Mouse (Mus musculus) retina, postnatal 7 days (tissue): ENCODE data around the gene Tsr1.
A peak's percentile ranks its signal among the peaks of the same experiment; 100 is the strongest.

ENCODE experiments used
- DNase-seq: peaks from one replicate; pipeline ENCODE4 v3.0.0-alpha.2; 2012; ENCODE audit warnings: low read depth, low spot score

Gene Tsr1

DNA sequence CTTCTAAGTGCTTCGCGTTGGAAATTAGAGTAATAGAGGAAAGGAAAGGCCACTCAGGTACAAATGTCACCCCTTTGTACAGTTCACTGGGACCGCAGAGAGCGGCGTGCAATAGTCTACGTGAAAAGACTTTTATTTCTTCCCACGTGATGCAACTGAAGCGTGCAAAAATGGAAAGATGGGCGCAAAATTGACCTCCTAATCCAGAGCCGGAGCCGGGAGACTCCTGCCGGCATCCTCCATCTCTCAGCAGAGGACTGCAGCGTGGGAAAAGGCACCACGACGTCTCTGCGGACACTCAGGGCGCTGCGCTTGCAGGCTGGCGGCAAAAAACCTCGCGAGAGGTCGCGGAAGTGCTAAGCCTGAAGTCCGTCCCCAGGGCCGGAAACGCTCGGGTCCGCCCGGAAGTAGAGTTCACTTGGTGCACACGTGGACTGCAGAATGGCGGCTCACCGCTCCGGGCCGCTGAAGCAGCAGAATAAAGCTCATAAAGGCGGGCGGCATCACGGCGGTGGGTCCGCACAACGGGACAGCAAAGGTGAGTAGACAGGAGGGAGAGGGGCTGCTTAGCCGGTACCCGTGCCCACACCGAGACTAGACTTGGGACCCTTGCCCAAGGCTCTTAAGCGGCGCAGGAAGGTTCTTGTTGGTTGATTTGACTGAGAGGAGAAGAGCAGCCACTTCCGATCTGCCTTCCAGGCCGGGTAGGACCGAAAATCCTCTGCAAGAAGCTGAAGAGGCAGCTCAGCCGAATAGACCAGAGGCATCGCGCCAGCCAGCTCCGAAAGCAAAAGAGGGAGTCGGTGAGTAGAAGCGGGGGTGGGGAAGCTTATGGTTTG lies at the start of gene Tsr1:
Gene Tsr1, plus strand, starts transcription at position 394 of the 839 bp plus-strand sequence.
- DNase-seq: peak; percentile 86

DNA sequence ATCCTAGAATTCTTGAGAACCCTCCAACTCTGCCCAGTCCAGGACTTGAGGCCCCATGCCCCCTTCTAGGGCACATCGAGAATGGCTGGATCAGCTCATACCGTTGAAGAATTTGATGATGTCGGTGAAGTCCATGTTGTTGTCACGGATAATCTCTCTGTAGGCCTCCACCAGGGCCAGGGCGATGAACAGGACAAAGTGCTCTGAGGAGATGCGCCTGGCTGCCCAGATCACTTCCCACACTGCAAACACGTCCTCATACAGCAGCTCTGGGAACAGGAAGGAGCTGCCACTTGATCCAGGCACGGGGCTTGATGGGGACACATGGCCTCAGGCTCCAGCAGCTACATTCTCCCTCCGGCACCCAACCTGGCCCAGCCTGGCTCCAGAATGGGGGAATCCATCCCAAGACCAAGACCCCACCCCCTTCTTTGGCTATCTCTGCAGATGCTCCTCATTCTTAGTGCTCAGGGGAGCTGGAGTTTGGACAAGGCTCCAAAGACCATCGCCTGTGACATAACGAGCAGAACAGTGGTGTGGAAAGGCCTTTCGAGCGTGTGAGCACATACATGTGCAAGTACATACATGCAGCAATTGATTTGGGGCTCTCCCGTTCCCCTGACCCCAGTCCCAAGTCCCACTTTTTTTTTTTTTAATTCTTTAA lies 46.7 kb upstream of the Tsr1 start:
- DNase-seq: no peak

DNA sequence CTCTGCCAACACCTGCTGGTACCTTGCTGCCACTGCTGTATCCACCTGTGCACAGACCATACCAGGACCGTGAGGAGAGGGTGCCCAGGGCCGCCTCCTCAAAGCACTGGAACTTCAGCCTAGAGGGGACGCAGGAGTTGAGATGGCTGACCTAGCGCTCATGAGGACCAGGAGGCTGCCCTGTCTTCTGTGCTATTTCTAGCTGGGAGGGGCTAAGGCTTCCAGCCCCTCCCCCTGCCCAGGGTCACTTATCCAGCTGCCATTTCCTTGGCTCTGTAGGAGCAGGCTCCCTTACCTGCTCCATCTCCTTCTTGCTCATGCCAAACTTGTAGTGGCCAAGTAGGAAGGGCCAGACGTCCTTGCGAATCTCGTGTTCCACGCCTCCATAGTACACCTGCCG lies 40.1 kb upstream of the Tsr1 start:
- no peak for DNase-seq

DNA sequence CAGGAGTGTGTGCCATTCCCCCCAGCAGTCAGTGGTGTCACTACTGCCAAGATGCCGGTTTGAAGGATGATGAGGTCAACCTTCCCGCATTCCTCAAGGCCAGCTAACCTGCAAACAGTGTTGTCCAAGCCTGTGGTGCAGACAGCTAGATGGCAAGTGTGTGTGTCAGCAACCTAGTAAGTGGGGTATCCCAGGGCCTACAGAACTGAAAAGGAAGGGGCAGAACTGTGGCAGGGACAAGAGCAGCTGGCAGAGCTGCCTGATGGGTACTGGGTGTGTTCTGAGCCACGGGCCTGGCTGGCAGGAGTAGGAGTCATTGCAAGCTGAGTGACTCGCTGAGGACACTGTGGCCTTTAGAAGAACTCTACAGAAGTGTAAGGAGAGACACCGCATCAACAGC lies 35.7 kb upstream of the Tsr1 start:
- DNase-seq: no peak

DNA sequence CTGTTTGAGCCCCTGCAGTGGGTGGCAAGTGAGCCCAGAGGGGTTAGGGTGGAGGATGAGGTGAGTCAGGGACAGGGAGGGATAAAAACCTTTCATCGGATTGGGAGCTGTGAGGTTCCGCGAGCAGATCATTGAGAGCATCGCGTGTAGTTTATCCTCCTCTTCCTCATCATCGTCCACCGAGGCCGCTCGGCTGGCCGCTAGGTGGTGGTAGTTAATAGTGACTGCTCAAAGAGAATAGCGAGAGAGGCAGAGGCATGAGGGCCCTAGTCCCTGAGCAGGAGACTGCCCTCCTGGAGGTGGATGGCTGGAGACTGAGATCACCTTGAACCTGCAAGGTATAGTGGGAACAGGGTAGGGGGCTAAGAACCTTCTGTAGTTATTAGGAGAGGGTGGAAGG lies 34.4 kb upstream of the Tsr1 start:
- no peak for DNase-seq

DNA sequence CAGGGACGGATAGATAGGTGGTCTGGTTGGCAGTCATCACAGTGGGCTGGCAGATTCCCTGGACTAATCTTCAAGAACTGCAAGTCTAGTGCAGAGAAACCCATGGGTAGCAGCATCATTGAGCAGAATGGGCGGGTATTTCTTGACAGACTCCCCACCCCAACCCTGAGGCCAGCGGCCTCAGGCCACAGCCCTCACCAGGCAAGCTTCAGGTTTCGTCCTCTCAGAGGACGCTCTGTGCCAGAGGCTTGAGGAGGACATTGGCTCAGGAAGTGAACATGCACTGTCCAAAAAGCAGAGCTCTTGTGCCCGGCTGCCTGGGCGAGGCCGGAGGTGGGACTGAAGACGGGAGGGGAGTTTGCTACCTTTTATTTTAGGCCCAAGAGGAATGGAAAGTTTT lies 33.5 kb upstream of the Tsr1 start:
- no peak for DNase-seq

DNA sequence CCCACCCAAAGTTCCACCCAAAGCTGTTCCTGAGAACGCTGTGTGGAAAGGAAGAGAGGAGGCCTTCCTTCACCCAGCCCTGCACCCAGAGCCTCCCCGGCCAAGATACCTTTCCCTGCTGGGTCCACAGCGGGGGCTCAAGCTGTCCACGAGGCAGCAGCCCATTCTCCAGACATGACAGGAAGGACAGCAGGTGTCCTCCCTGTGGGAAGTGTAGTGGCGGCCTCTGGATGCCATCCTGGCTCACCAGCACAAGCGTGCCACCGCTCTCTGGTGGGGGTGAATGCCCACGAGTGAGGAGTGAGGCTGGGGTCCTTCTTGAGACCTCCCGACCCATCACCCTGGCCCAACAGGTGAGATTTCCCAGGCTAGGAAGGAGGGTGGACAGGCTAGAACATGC lies 32.6 kb upstream of the Tsr1 start:
- no peak for DNase-seq

DNA sequence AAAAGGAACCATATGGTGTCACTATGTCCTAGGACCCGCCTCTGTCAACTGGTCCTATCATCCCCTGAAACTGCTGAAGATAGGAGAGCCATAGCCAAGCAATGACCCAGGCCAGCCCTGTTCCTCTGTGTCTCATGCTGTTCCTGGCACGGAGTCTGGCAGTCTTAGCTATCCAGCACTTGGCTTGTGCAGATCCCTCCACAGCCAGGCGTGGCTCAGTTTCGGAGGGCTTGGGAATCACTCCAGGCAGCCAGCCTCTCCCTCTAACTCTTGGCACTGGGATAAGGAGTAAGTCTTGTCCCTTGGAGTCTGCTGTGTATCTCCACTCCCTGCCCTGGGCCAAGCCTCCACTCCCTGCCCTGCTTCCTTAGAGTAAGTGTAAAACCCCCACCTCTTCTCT lies 31.2 kb upstream of the Tsr1 start:
- DNase-seq: no peak

DNA sequence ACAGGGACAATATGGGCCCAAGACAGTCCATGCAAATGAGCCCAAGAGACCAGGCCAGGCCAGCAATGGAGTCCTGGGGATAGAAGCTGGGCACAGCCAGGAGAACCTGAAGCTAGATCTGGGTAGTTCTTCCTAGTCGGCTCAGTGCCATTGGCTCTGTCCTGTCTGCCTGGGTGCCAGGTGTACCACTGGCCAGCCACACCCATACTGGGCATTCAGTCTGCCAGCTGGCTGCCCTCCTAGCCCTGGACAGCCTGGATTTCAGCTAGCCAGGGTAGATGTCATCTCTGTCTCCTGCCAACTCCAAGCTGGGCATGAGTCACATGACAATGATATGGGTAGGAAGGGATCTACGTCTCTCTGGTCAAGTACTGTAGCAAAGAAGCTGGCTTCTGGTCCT lies 30.7 kb upstream of the Tsr1 start:
- no peak for DNase-seq

DNA sequence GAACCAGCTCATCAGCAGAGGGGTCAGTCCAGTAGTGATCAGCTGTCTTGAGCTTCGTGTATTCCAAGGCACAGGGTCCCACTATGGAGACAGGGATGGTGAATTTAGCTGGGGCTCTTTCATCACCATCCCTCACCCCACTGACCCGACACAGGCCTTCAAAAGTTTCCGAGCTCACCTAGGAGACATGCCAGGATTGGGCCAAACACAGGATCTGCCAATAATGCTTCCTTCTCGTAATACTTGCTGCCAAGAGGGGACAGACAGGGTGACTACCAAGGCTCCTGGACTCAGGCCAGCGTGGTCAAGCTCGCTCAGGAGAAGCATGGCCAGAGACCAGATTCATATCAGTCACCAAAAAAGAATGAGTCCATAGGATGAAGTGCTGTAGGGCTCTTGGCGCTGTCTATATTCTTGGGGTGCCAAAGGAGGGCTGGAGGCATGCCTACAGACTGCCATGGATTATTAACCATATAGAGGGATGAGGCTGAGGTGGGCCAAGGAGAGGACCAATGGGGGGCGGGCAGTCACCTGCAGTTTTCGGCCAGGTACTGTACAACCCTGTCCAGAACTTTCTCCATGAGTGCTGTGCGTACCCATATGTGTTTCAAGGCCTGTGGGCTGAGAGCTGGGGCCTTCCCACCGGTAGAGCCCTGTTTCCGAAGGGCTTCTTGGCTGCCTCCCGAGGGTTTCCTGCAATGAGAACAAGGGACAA lies 29.7 kb upstream of the Tsr1 start:
- DNase-seq: no peak

DNA sequence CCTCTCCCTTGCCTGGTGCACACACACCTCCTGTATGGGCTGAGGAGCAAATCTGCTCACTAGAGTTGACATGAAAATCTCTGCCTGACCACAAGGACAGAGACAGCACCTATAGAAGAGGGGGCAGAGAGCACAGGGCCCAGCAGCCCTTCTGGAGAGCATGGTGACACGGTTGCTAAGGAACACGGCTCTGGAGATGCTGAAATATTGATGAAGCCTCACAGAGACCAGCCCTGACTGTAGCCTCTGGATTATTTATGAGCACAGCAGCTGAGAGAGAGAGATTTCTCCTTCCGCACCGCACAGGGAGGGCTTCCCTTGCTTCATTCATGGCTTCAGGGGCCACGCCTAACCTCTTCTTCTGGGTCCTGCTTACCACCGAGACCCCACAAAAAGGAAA lies 28.3 kb upstream of the Tsr1 start:
- DNase-seq: no peak

DNA sequence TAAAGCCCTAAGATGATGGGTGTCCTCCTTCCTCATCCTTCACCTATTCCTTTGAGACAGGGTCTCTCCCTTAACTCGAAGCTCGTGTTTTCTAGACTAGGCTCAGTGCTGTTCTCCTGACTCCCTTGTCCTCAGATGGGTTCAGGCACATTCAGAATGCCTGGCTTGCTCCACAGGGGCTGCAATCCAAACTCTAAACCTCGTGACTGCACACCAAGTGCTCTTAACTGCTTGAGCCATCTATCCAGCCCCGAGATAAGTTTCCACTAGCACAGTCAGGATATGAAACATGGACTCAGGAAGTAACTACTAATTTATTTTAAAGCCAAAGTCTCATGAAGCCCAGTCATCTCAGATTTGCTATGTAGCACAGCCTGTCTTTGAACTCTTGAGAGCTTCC lies 27.3 kb upstream of the Tsr1 start:
- no peak for DNase-seq

DNA sequence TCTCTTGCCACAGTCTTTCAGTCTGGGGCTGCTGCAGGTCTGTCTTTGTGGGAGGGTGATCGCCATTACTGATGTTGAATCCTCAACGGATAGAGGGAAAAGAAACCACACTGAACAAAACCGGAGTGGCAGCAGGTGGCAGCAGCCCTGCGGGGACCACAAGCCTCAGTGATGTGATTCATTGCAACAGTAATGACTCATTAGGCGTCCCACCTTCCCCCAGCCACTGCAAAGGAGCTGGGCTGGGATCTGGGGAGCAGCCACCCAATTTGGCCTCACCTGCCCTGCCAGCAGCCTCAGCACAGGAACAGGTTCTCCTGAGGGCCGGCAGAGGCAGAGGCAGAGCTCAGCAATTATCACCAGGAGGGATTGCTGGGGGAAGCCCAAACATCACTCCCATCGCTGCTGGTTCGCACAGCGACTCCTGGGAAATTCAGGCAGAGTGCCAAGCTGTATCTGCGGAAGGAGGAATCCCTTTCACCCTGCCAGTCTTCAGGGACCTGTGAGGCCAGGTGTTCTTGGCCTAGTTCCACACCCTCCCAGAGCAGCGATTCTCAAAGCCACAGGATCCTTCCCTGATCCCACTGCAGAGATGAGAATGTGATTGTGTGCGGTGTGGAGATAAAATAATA lies 26.8 kb upstream of the Tsr1 start:
- DNase-seq: no peak

DNA sequence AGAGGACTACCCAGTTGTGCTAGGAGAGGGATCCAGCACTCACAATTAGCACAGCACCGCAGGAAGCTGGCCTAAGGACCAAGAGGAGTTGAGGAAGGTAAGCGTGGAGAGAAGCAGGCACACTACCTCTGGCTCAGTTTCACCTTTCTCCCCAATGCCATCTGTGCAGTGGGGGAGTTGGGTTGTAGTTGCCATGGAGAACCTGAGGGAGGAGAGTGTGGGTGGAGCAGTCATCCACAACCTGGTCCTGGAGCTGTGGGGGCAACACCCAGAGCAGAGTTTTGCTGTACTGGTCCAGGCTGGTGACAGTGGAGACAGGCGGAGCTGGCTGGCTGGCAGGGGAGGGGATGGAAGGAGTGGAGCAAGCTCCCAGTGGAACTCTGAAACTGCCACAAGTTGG lies 23.2 kb upstream of the Tsr1 start:
- DNase-seq: no peak

DNA sequence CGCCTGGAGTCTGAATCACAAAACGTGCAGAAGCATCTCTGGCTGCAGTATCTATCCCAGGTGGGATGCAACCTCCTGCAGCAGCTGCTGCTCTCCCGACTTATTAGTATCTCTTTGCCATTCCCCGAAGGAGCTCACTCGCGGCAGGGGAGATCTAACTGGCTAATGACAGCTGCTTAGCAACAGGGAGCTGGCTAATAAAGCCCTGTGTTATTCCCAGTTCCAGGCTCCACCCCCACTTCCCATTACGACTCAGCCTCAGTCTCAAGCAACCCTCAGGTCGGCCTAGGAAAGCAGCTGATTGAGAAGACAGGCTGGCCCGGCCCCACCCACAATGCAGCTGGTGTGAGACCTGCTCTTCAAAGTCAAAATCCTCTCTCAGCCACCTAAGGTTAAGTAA lies 21.1 kb upstream of the Tsr1 start:
- peak; percentile 75 for DNase-seq

DNA sequence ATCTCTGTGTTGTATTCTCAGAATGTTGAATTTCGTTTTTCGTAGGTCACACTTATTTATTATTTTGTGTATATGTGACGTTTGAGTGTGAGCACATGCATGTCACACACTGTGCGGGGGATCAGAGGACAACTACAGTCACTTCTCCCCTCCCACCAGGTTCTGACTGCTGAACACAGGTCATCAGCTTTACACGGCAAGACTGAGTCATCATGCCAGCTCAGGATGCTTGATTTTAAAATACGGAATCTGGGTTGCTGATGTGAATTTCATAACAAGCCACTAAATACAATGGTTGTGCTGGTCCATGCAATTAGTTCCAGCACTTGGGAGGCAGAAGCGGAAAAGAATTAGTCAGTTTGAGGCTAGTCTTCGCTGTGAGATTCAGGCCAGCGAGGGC lies 16.9 kb upstream of the Tsr1 start:
- no peak for DNase-seq

DNA sequence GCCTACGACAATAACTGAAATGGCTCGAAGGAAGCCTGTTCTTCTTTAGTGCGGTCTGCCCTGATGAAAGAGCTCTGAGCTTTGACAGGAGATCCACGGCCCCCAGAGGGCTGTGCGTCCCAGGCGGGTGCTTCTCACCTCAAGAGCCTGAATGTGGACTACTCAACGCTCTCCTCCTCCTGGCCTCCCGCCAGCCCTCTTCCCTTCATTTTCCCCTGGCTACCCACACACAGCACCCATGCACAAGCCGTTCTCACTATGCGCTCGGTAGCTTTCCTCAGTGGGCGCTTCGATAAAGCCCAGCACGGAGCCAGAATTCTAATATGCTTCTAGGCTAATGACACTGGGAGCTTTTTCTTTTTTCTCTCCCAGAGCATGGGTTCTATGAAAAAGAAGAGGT lies 15.9 kb upstream of the Tsr1 start:
- no peak for DNase-seq

DNA sequence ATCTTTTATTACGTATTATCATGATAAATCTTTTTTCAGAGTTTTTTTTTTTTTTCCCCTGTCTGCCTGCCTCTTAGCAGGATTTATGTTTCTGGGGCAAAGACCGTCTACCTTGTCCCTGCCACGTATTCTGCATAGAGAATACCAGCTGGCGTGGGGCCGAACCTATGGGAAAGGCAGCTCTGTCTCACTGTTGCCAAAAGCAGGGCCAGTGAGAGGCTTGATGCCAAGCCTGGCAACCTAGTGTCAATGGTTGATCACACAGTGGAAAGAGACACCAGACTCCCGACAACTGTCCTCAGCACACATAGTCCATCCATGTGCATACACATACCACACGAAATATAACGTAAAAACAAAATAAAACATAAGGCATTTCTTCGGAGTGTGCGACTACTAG lies 14.8 kb upstream of the Tsr1 start:
- DNase-seq: no peak

DNA sequence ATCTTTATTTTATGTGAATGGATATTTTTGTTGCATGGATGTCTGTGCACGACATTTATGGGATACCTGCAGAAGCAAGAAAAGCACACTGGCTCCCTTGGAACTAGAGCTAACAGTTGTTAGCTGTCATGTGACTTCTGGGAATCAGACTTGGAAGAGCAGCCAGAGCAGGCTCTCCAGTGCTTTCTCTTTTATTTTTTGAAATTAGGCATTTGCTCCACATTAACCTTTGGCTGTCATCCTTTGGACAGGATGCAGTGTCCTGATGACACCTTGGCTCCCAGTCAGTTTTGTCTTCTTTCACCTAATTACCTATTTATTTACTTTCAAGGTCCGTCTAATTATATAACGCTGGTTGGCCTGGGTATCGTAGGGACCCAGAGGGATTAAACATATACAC lies 3.3 kb upstream of the Tsr1 start:
- DNase-seq: no peak

DNA sequence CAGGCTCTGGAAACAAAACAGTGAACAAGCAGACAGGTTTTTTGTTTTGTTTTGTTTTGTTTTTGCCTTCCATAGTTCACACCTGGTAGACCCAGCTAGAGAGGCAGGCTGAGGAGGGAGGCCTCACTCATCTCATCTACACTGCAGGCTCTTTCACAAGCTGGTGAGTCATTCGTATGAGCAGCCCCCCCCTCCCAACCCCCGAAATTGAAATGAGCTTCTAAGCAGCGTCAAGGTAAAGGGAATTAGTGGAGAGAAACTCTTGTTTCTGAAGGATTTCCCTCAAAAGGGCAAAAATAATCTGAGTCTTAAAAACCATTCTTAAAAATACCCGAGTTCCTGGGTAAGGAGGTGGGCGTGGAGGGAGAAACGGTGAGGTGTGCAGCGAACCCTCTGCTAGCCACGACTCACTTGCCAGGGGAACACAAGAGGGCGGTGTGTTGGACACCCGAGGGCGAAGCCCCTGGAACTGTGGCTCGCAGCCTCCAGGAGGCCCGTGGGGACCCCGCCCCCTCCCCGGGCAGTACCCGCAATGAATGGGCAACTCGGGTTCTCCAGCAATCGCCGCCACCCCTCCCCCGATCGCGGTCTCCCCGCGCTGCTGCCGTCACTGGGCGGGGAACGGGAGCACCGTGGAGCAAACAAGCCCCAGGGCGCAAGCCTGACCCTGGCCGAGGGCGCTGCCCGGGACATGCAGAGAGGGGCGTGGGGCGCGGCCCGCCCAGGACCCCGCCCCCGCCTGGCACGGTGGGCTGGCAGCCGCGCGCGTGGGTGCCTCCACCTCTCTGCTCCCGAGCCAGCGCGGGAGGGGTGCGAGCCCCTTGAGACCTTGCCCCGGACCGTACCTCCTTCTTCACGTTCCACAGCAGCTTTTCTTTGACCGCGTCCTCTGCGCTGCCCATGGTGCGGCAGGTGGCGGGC lies 1.6 kb upstream of the Tsr1 start:
- DNase-seq: peak; percentile 32
